Mouse (Mus musculus) ES-E14 (cell line): Measurements from ENCODE around the gene Znhit2.

Experiments used
- CHD2 ChIP-seq: IDR thresholded peaks from 2 replicates; pipeline ENCODE4 v1.6.1; 2014; ENCODE audit warnings: mild to moderate bottlenecking, low read depth, low read length, inconsistent platforms
- HCFC1 ChIP-seq: IDR thresholded peaks from 2 replicates; pipeline ENCODE4 v1.6.1; 2012; ENCODE audit warnings: low read length, inconsistent platforms, borderline replicate concordance; ENCODE audit not compliant: insufficient read depth
- MAFK ChIP-seq: IDR thresholded peaks from 2 replicates; pipeline ENCODE4 v1.6.1; 2014; ENCODE audit warnings: mild to moderate bottlenecking, low read depth, low read length, inconsistent platforms; ENCODE audit not compliant: insufficient read depth
- ZC3H11A ChIP-seq: IDR thresholded peaks from 2 replicates; pipeline ENCODE4 v1.6.1; 2012; ENCODE audit warnings: low read depth, mild to moderate bottlenecking, inconsistent platforms, low read length, borderline replicate concordance
- ZNF384 ChIP-seq: IDR thresholded peaks from 2 replicates; pipeline ENCODE4 v1.6.1; 2012; ENCODE audit warnings: low read depth, low read length, inconsistent platforms

GRCm38 (mm10) chr19:6023930-6024329, 37.1 kb upstream of the Znhit2 start:
- TF ChIP-seq HCFC1 (no peak), MAFK (no peak), CHD2 (no peak), ZNF384 (no peak), ZC3H11A (no peak)
